Comparison of ENCODE assay signal across 22 mouse cellular contexts in the genomic region with DNA sequence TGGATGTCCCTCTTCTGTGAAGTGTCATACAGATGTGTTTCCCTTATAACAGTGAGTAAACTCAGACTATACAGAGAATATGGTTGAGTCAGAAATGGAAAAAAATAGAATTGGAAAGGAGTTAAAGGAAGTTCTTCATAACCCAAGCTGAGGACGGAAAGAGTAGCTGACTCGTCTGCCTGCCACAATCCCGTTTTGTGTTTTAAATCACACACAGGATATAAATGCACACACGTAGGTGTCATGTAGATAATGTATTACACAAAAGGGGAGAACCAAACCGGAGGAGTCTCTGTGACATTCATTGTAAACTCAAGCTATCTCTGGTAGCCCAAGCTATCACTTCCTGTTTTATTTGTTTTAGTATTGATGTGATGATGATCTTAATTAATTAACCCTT.
DNase-seq lines count a peak whose midpoint lies in the region; ATAC-seq and TF ChIP-seq lines count a peak whose summit lies in the region.
"Had no signal": no experiment of that assay in that cellular context is flagged by ENCODE, and none has a peak within 500 bp of the region (broad histone marks: within the 10 kb centered on the region; RNA-seq: fewer than 3 reads in every experiment).

No protein-coding gene starts in this region.

- no peak for DNase-seq in frontal cortex, postnatal 14 days (ENCODE audit: low spot score in 2 of 2)
- no peak for DNase-seq in left cerebral cortex, adult 2 months (ENCODE audit: extremely low spot score in 1 of 2, low spot score in 2 of 2)
- no peak for DNase-seq in left cerebral cortex, adult 18-20 months (ENCODE audit: low spot score in 2 of 2)
- DNase-seq in heart, adult 8-10 months (ENCODE audit: low spot score): no peak
- DNase-seq: adrenal gland, adult 8-10 months; adrenal gland, postnatal 14 days; adrenal gland, postnatal 36 days; B cell, adult 2 months; cerebellum, adult 11 months; cerebellum, adult 2 months; cerebellum, adult 9-10 months; cerebellum, postnatal 10 days; cerebellum, postnatal 25 days; forebrain, postnatal 0 days had no signal

- TF ChIP-seq CTCF in left cerebral cortex, adult 2 months (IDR thresholded peaks at IDR 0.05): no peak

- 0 out of 2 replicates have a peak overlapping the region, but pooled peaks have one; percentile 19 for H3K27ac ChIP-seq in left cerebral cortex, adult 2 months
- H3K27ac ChIP-seq: embryonic facial prominence, embryonic 10.5 days; embryonic facial prominence, embryonic 12.5 days; forebrain, embryonic 13.5 days; forebrain, embryonic 15.5 days had no signal

- H3K4me3 ChIP-seq in left cerebral cortex, adult 2 months: no peak overlapping the region
- H3K4me3 ChIP-seq: embryonic facial prominence, embryonic 10.5 days; embryonic facial prominence, embryonic 12.5 days; forebrain, embryonic 13.5 days; forebrain, embryonic 15.5 days had no signal

- intact Hi-C loops in left cerebral cortex, adult 2 months (cut with DNase I): loop anchor here (5.0 kb wide), 2 partner anchors 187 to 312 kb away; a partner anchor contains a TSS

- peak; percentile 87 for ATAC-seq in frontal cortex, adult (ENCODE audit: low TSS enrichment)
- ATAC-seq: activated CD4-positive, CD25-positive, alpha-beta regulatory T cell, adult 4 months; CD4-positive, CD25-positive, alpha-beta regulatory T cell, adult 4 months; forebrain, embryonic 13.5 days; forebrain, embryonic 15.5 days; forebrain, postnatal 0 days; Patski had no signal
